Mouse (Mus musculus): Measurements from ENCODE around the gene Vps8. TPM values are rescaled to one million over a fixed set of nuclear protein-coding genes. Genes with fewer than 3 reads are reported as not detected.

The Vps8 gene
- polyA plus RNA-seq, 1 experiment = 29.5 TPM

GRCm38 (mm10) chr16:21627248-21627647 is 204.3 kb downstream of the Vps8 start:
- Histone ChIP-seq H3K4me1 (ENCODE audit: control insufficient read depth, insufficient read depth, low read length) (peaks cover 7% of the 10 kb centered on the region; the same call in 1 of the 2 replicates), H3K27ac (ENCODE audit: insufficient read depth, low read length) (no peak overlapping the region), H3K4me3 (ENCODE audit: insufficient read depth, low read length) (no peak overlapping the region)
- TF ChIP-seq CTCF (IDR thresholded peaks at IDR 0.05; ENCODE audit: borderline replicate concordance, insufficient read depth, low read length) (no peak), POLR2A (IDR thresholded peaks at IDR 0.05; ENCODE audit: low read depth, low read length) (no peak)

- Histone ChIP-seq H3K27ac (ENCODE audit: insufficient read depth, low read length) (no peak overlapping the region), H3K4me1 (ENCODE audit: control insufficient read depth, insufficient read depth, low read length) (peaks cover 7% of the 10 kb centered on the region; the same call in 1 of the 2 replicates), H3K4me3 (ENCODE audit: insufficient read depth, low read length) (no peak overlapping the region)
- TF ChIP-seq CTCF (IDR thresholded peaks at IDR 0.05; ENCODE audit: borderline replicate concordance, insufficient read depth, low read length) = no peak
- no peak for TF ChIP-seq POLR2A (IDR thresholded peaks at IDR 0.05; ENCODE audit: low read depth, low read length)
Observed at GRCm38 (mm10) chr16:21628061-21628591, 205.2 kb downstream of the Vps8 start.

- no peak overlapping the region for H3K4me3 ChIP-seq (ENCODE audit: insufficient read depth, low read length)
- H3K27ac ChIP-seq (ENCODE audit: insufficient read depth, low read length) = no peak overlapping the region
- peaks cover 7% of the 10 kb centered on the region; the same call in 1 of the 2 replicates for H3K4me1 ChIP-seq (ENCODE audit: control insufficient read depth, insufficient read depth, low read length)
- TF ChIP-seq POLR2A (IDR thresholded peaks at IDR 0.05; ENCODE audit: low read depth, low read length) = no peak
- TF ChIP-seq CTCF (IDR thresholded peaks at IDR 0.05; ENCODE audit: borderline replicate concordance, insufficient read depth, low read length) = no peak
Observed at GRCm38 (mm10) chr16:21630614-21631013, 207.7 kb downstream of the Vps8 start.

GRCm38 (mm10) chr16:21631815-21632222 is 208.9 kb downstream of the Vps8 start:
- TF ChIP-seq POLR2A (IDR thresholded peaks at IDR 0.05; ENCODE audit: low read depth, low read length) (no peak), CTCF (IDR thresholded peaks at IDR 0.05; ENCODE audit: borderline replicate concordance, insufficient read depth, low read length) (no peak)
- Histone ChIP-seq H3K27ac (ENCODE audit: insufficient read depth, low read length) (peak overlapping the region; percentile 9; the same call in 1 of the 2 replicates), H3K4me3 (ENCODE audit: insufficient read depth, low read length) (no peak overlapping the region), H3K4me1 (ENCODE audit: control insufficient read depth, insufficient read depth, low read length) (peaks cover 7% of the 10 kb centered on the region; the same call in 1 of the 2 replicates)

- no peak for TF ChIP-seq CTCF (IDR thresholded peaks at IDR 0.05; ENCODE audit: borderline replicate concordance, insufficient read depth, low read length)
- TF ChIP-seq POLR2A (IDR thresholded peaks at IDR 0.05; ENCODE audit: low read depth, low read length) = no peak
- Histone ChIP-seq H3K4me1 (ENCODE audit: control insufficient read depth, insufficient read depth, low read length) (peaks cover 7% of the 10 kb centered on the region; the same call in 1 of the 2 replicates), H3K4me3 (ENCODE audit: insufficient read depth, low read length) (no peak overlapping the region), H3K27ac (ENCODE audit: insufficient read depth, low read length) (no peak overlapping the region)
Observed at GRCm38 (mm10) chr16:21634460-21634859, 211.5 kb downstream of the Vps8 start.

GRCm38 (mm10) chr16:21636156-21636853 is 213.4 kb downstream of the Vps8 start:
- H3K4me1 ChIP-seq (ENCODE audit: control insufficient read depth, insufficient read depth, low read length) = peaks cover 5% of the 10 kb centered on the region; the same call in 1 of the 2 replicates
- TF ChIP-seq POLR2A (IDR thresholded peaks at IDR 0.05; ENCODE audit: low read depth, low read length) = no peak
- TF ChIP-seq CTCF (IDR thresholded peaks at IDR 0.05; ENCODE audit: borderline replicate concordance, insufficient read depth, low read length) = no peak

GRCm38 (mm10) chr16:21637201-21637819 is 214.4 kb downstream of the Vps8 start:
- H3K4me3 ChIP-seq (ENCODE audit: insufficient read depth, low read length) = no peak overlapping the region
- no peak for TF ChIP-seq POLR2A (IDR thresholded peaks at IDR 0.05; ENCODE audit: low read depth, low read length)
- TF ChIP-seq CTCF (IDR thresholded peaks at IDR 0.05; ENCODE audit: borderline replicate concordance, insufficient read depth, low read length) = no peak
- H3K27ac ChIP-seq (ENCODE audit: insufficient read depth, low read length) = no peak overlapping the region
- no peaks in the 10 kb centered on the region for H3K4me1 ChIP-seq (ENCODE audit: control insufficient read depth, insufficient read depth, low read length)

More at GRCm38 (mm10) chr16:21636156-21636853, 213.4 kb downstream of the Vps8 start:
- no peak overlapping the region for H3K27ac ChIP-seq (ENCODE audit: insufficient read depth, low read length)
- no peak overlapping the region for H3K4me3 ChIP-seq (ENCODE audit: insufficient read depth, low read length)

- Histone ChIP-seq H3K4me1 (ENCODE audit: control insufficient read depth, insufficient read depth, low read length) (no peaks in the 10 kb centered on the region), H3K4me3 (ENCODE audit: insufficient read depth, low read length) (no peak overlapping the region), H3K27ac (ENCODE audit: insufficient read depth, low read length) (no peak overlapping the region)
- TF ChIP-seq POLR2A (IDR thresholded peaks at IDR 0.05; ENCODE audit: low read depth, low read length) (no peak), CTCF (IDR thresholded peaks at IDR 0.05; ENCODE audit: borderline replicate concordance, insufficient read depth, low read length) (no peak)
Observed at GRCm38 (mm10) chr16:21640766-21641499, 218.0 kb downstream of the Vps8 start.

GRCm38 (mm10) chr16:21641944-21642343 is 219.0 kb downstream of the Vps8 start:
- no peak for TF ChIP-seq CTCF (IDR thresholded peaks at IDR 0.05; ENCODE audit: borderline replicate concordance, insufficient read depth, low read length)
- no peak for TF ChIP-seq POLR2A (IDR thresholded peaks at IDR 0.05; ENCODE audit: low read depth, low read length)
- Histone ChIP-seq H3K4me1 (ENCODE audit: control insufficient read depth, insufficient read depth, low read length) (no peaks in the 10 kb centered on the region), H3K4me3 (ENCODE audit: insufficient read depth, low read length) (no peak overlapping the region), H3K27ac (ENCODE audit: insufficient read depth, low read length) (no peak overlapping the region)
